ENCODE assay signal across 19 mouse cellular contexts in genomic region chr16:92975090-92975489, GRCm38 (mm10).
DNase-seq lines count a peak whose midpoint lies in the region; ATAC-seq and TF ChIP-seq lines count a peak whose summit lies in the region.
"Had no signal": no experiment of that assay in that cellular context is flagged by ENCODE, and none has a peak within 500 bp of the region (broad histone marks: within the 10 kb centered on the region; RNA-seq: fewer than 3 reads in every experiment).

No protein-coding gene starts in this region.

- intact Hi-C loops in gastrocnemius, adult 2 months (cut with DNase I): loop anchor here (1.0 kb wide), 1 partner anchor 31 kb away; no protein-coding TSS in a partner anchor

- H3K36me3 ChIP-seq in midbrain, postnatal 0 days (ENCODE audit: insufficient read depth, low read length): no peaks in the 10 kb centered on the region
- no peaks in the 10 kb centered on the region for H3K36me3 ChIP-seq in midbrain, embryonic 11.5 days (ENCODE audit: control insufficient read depth, insufficient read depth, low read length)
- no peaks in the 10 kb centered on the region for H3K36me3 ChIP-seq in forebrain, embryonic 13.5 days (ENCODE audit: poor library complexity, severe bottlenecking)

- no peak overlapping the region for H3K4me2 ChIP-seq in midbrain, postnatal 0 days (ENCODE audit: low read depth, low read length, poor library complexity, severe bottlenecking)
- no peak overlapping the region for H3K4me2 ChIP-seq in midbrain, embryonic 11.5 days
- no peak overlapping the region for H3K4me2 ChIP-seq in forebrain, embryonic 13.5 days
- H3K4me2 ChIP-seq: heart, embryonic 11.5 days had no signal

- H3K27ac ChIP-seq in midbrain, postnatal 0 days (ENCODE audit: low read depth, low read length): no peak overlapping the region
- H3K27ac ChIP-seq in midbrain, embryonic 11.5 days (ENCODE audit: low read depth, low read length): no peak overlapping the region
- peak overlapping the region; percentile 25; the same call in 1 of the 2 replicates for H3K27ac ChIP-seq in gastrocnemius, adult 2 months
- H3K27ac ChIP-seq in forebrain, embryonic 13.5 days: no peak overlapping the region

- no peaks in the 10 kb centered on the region for H3K4me1 ChIP-seq in midbrain, postnatal 0 days (ENCODE audit: insufficient read depth, low read length)
- H3K4me1 ChIP-seq in midbrain, embryonic 11.5 days (ENCODE audit: control insufficient read depth, insufficient read depth, low read length): no peaks in the 10 kb centered on the region
- H3K4me1 ChIP-seq in forebrain, embryonic 13.5 days: no peaks in the 10 kb centered on the region

- H3K9ac ChIP-seq in midbrain, postnatal 0 days (replicated peaks; ENCODE audit: low read length, poor library complexity, severe bottlenecking): no peak overlapping the region
- H3K9ac ChIP-seq in midbrain, embryonic 11.5 days (ENCODE audit: low read length): no peak overlapping the region
- no peak overlapping the region for H3K9ac ChIP-seq in forebrain, embryonic 13.5 days
- H3K9ac ChIP-seq: liver, postnatal 0 days had no signal

- 89% methylated on average over 8 of the region's 8 CpGs for WGBS in midbrain, postnatal 0 days
- 88% methylated on average over 8 of the region's 8 CpGs for WGBS in midbrain, embryonic 11.5 days
- WGBS in forebrain, embryonic 13.5 days: 91% methylated on average over 8 of the region's 8 CpGs

- no peak for ATAC-seq in midbrain, postnatal 0 days (ENCODE audit: low FRiP score)
- no peak for ATAC-seq in midbrain, embryonic 11.5 days (ENCODE audit: low FRiP score)
- ATAC-seq in forebrain, embryonic 13.5 days: no peak
- ATAC-seq: forebrain, embryonic 14.5 days; hindbrain, embryonic 16.5 days; liver, postnatal 0 days; Patski had no signal

- TF ChIP-seq CTCF in midbrain, postnatal 0 days (IDR thresholded peaks at IDR 0.05): no peak
- no peak for TF ChIP-seq CTCF in gastrocnemius, adult 2 months (IDR thresholded peaks at IDR 0.05)

- peak; percentile 33 for DNase-seq in midbrain, postnatal 0 days (ENCODE audit: low spot score)
- no peak for DNase-seq in midbrain, embryonic 11.5 days (ENCODE audit: low spot score, missing footprints)
- peak; percentile 89 for DNase-seq in cerebellum, adult 8-10 months
- DNase-seq in gastrocnemius, adult 2 months: peak; percentile 93
- DNase-seq in layer of hippocampus, postnatal 25 days (ENCODE audit: extremely low spot score in 1 of 2, low spot score in 1 of 2): no peak
- no peak for DNase-seq in urinary bladder, adult 2 months (ENCODE audit: low spot score)
- DNase-seq: kidney, adult 11 months; kidney, postnatal 36 days; liver; liver, postnatal 0 days; lung, postnatal 36 days; retina, postnatal 1 day; right cerebral cortex, postnatal 4 days; thymus, postnatal 4 days had no signal

- no peak overlapping the region for H3K4me3 ChIP-seq in midbrain, postnatal 0 days (ENCODE audit: low read depth, low read length)
- H3K4me3 ChIP-seq in midbrain, embryonic 11.5 days (ENCODE audit: low read depth, low read length): no peak overlapping the region
- no peak overlapping the region for H3K4me3 ChIP-seq in gastrocnemius, adult 2 months
- H3K4me3 ChIP-seq in forebrain, embryonic 13.5 days: no peak overlapping the region

- no peaks in the 10 kb centered on the region for H3K27me3 ChIP-seq in midbrain, postnatal 0 days (ENCODE audit: insufficient read depth, low read length)
- no peaks in the 10 kb centered on the region for H3K27me3 ChIP-seq in midbrain, embryonic 11.5 days (ENCODE audit: control insufficient read depth, insufficient read depth, low read length)
- H3K27me3 ChIP-seq in forebrain, embryonic 13.5 days: no peaks in the 10 kb centered on the region
- H3K27me3 ChIP-seq: Patski had no signal

- no peaks in the 10 kb centered on the region for H3K9me3 ChIP-seq in midbrain, postnatal 0 days (ENCODE audit: low read length)
- no peaks in the 10 kb centered on the region for H3K9me3 ChIP-seq in midbrain, embryonic 11.5 days (ENCODE audit: control insufficient read depth, low read length)
- no peaks in the 10 kb centered on the region for H3K9me3 ChIP-seq in forebrain, embryonic 13.5 days (replicated peaks)

Comparison
In these comparisons a context has a peak if more than half of its experiments do, and no peak if none do; other contexts are left out.
1. DNase-seq: peak in midbrain, postnatal 0 days (single experiment), cerebellum, adult 8-10 months (single experiment) and gastrocnemius, adult 2 months (single experiment); none in midbrain, embryonic 11.5 days (single experiment), layer of hippocampus, postnatal 25 days (0 of 2) and urinary bladder, adult 2 months (single experiment).